Mouse (Mus musculus): ENCODE measurements around the gene Mknk2. TPM values are rescaled to one million over a fixed set of nuclear protein-coding genes. Genes with fewer than 3 reads are reported as not detected.

The Mknk2 gene
- polyA plus RNA-seq, 1 experiment from 2014 or later, result 85.1 TPM

- 87% methylated on average over 12 of the region's 12 CpGs for WGBS
These were observed 8.9 kb downstream of the Mknk2 start for GRCm38 (mm10) chr10:80669018-80669417.

DNA sequence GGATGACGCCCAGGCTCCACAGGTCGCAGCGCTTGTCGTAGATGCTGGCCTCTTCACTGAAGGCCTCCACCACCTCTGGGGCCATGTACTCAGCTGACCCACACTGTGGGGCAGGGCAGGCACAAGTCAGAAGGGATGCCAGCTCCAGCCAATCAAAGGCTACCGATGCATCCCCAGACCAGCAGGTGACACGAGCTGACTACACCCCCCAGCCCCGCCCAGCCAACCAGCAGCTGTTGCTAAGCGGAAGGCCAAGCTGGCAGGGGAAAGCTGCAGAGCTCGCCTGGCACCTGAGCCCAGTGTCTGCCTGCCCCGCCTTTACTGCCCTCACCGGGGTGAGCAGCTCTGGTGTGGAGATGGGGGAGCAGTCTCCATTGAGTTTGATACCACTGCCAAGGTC lies 9.3 kb downstream of the Mknk2 start:
- H3K4me2 ChIP-seq (ENCODE audit: low read depth, low read length, severe bottlenecking), result no peak overlapping the region
- peaks cover 5% of the 10 kb centered on the region; the same call in 1 of the 2 replicates for H3K4me1 ChIP-seq (replicated peaks; ENCODE audit: control insufficient read depth, insufficient read depth, low read length)
- no peaks in the 10 kb centered on the region for H3K27me3 ChIP-seq (ENCODE audit: control insufficient read depth, insufficient read depth, low read length)
- no peak overlapping the region for H3K9ac ChIP-seq (ENCODE audit: low read length)
- no peak for ATAC-seq (replicated peaks; ENCODE audit: low FRiP score)
- no peaks in the 10 kb centered on the region for H3K9me3 ChIP-seq (ENCODE audit: control insufficient read depth, low read length)
- no peak overlapping the region for H3K4me3 ChIP-seq (ENCODE audit: low read depth, low read length)
- DNase-seq (ENCODE audit: low spot score), result no peak
- no peak overlapping the region for H3K27ac ChIP-seq (ENCODE audit: low read depth, low read length)
- H3K36me3 ChIP-seq (ENCODE audit: control insufficient read depth, insufficient read depth, low read length), result peaks cover 18% of the 10 kb centered on the region
- WGBS, result 89% methylated on average over 11 of the region's 11 CpGs

More at GRCm38 (mm10) chr10:80669018-80669417, 8.9 kb downstream of the Mknk2 start:
- H3K27ac ChIP-seq (ENCODE audit: low read depth, low read length), result no peak overlapping the region
- H3K4me2 ChIP-seq (ENCODE audit: low read depth, low read length, severe bottlenecking), result no peak overlapping the region
- no peak for DNase-seq (ENCODE audit: low spot score)
- H3K4me3 ChIP-seq (ENCODE audit: low read depth, low read length), result no peak overlapping the region
- peaks cover 7% of the 10 kb centered on the region; the same call in 1 of the 2 replicates for H3K4me1 ChIP-seq (replicated peaks; ENCODE audit: control insufficient read depth, insufficient read depth, low read length)
- no peaks in the 10 kb centered on the region for H3K27me3 ChIP-seq (ENCODE audit: control insufficient read depth, insufficient read depth, low read length)
- no peaks in the 10 kb centered on the region for H3K9me3 ChIP-seq (ENCODE audit: control insufficient read depth, low read length)
- peaks cover 18% of the 10 kb centered on the region for H3K36me3 ChIP-seq (ENCODE audit: control insufficient read depth, insufficient read depth, low read length)
- H3K9ac ChIP-seq (ENCODE audit: low read length), result no peak overlapping the region
- no peak for ATAC-seq (replicated peaks; ENCODE audit: low FRiP score)

GRCm38 (mm10) chr10:80666837-80667412 lies 11.0 kb downstream of the Mknk2 start:
- Histone ChIP-seq H3K27ac (ENCODE audit: low read depth, low read length) (no peak overlapping the region), H3K4me1 (replicated peaks; ENCODE audit: control insufficient read depth, insufficient read depth, low read length) (peaks cover 2% of the 10 kb centered on the region; the same call in 1 of the 2 replicates), H3K36me3 (ENCODE audit: control insufficient read depth, insufficient read depth, low read length) (peaks cover 18% of the 10 kb centered on the region), H3K27me3 (ENCODE audit: control insufficient read depth, insufficient read depth, low read length) (no peaks in the 10 kb centered on the region), H3K9ac (ENCODE audit: low read length) (no peak overlapping the region), H3K4me3 (ENCODE audit: low read depth, low read length) (no peak overlapping the region), H3K9me3 (ENCODE audit: control insufficient read depth, low read length) (no peaks in the 10 kb centered on the region), H3K4me2 (ENCODE audit: low read depth, low read length, severe bottlenecking) (no peak overlapping the region)
- ATAC-seq (replicated peaks; ENCODE audit: low FRiP score) (no peak), DNase-seq (ENCODE audit: low spot score) (no peak)
- 92% methylated on average over 19 of the region's 19 CpGs for WGBS

- peaks cover 2% of the 10 kb centered on the region; the same call in 1 of the 2 replicates for H3K4me1 ChIP-seq (replicated peaks; ENCODE audit: control insufficient read depth, insufficient read depth, low read length)
- H3K27me3 ChIP-seq (ENCODE audit: control insufficient read depth, insufficient read depth, low read length), result no peaks in the 10 kb centered on the region
- H3K4me3 ChIP-seq (ENCODE audit: low read depth, low read length), result no peak overlapping the region
- H3K9ac ChIP-seq (ENCODE audit: low read length), result no peak overlapping the region
- no peak overlapping the region for H3K4me2 ChIP-seq (ENCODE audit: low read depth, low read length, severe bottlenecking)
- ATAC-seq (replicated peaks; ENCODE audit: low FRiP score) (no peak), DNase-seq (ENCODE audit: low spot score) (no peak)
- H3K27ac ChIP-seq (ENCODE audit: low read depth, low read length), result no peak overlapping the region
- peaks cover 14% of the 10 kb centered on the region for H3K36me3 ChIP-seq (ENCODE audit: control insufficient read depth, insufficient read depth, low read length)
- H3K9me3 ChIP-seq (ENCODE audit: control insufficient read depth, low read length), result no peaks in the 10 kb centered on the region
- 80% methylated on average over 10 of the region's 10 CpGs for WGBS
These were observed 11.8 kb downstream of the Mknk2 start for GRCm38 (mm10) chr10:80665981-80666733.

- Histone ChIP-seq H3K4me3 (ENCODE audit: low read depth, low read length) (no peak overlapping the region), H3K27ac (ENCODE audit: low read depth, low read length) (no peak overlapping the region), H3K27me3 (ENCODE audit: control insufficient read depth, insufficient read depth, low read length) (no peaks in the 10 kb centered on the region), H3K9me3 (ENCODE audit: control insufficient read depth, low read length) (no peaks in the 10 kb centered on the region), H3K4me2 (ENCODE audit: low read depth, low read length, severe bottlenecking) (no peak overlapping the region), H3K9ac (ENCODE audit: low read length) (no peak overlapping the region), H3K4me1 (replicated peaks; ENCODE audit: control insufficient read depth, insufficient read depth, low read length) (peaks cover 2% of the 10 kb centered on the region; the same call in 1 of the 2 replicates), H3K36me3 (ENCODE audit: control insufficient read depth, insufficient read depth, low read length) (peaks cover 14% of the 10 kb centered on the region)
- 71% methylated on average over 4 of the region's 4 CpGs for WGBS
- no peak for ATAC-seq (replicated peaks; ENCODE audit: low FRiP score)
- no peak for DNase-seq (ENCODE audit: low spot score)
These were observed 12.5 kb downstream of the Mknk2 start for GRCm38 (mm10) chr10:80665459-80665858.

DNA sequence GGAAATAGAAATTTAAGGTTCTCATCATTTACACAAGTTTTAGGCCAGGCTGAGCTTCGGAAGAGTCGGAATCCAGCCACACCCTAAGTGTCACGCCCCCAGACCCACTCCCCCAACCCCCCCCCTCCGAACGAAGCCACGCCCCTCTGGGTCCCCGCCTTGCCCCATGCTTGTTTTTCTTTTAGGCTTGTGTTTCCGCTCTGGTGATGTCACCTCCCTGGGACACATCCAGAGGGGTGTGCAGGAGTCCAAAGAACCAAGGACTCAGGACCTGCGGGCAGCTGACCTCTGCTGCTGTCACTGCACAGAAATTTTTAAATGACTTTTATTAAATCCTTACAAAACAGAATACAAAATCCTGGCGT lies 12.9 kb downstream of the Mknk2 start:
- no peak overlapping the region for H3K4me3 ChIP-seq (ENCODE audit: low read depth, low read length)
- H3K4me2 ChIP-seq (ENCODE audit: low read depth, low read length, severe bottlenecking), result no peak overlapping the region

GRCm38 (mm10) chr10:80664197-80665015 lies 13.5 kb downstream of the Mknk2 start:
- no peak; the same call in 1 of the 2 replicates for ATAC-seq (replicated peaks; ENCODE audit: low FRiP score)
- H3K36me3 ChIP-seq (ENCODE audit: control insufficient read depth, insufficient read depth, low read length), result peaks cover 9% of the 10 kb centered on the region
- WGBS, result 57% methylated on average over 16 of the region's 16 CpGs
- H3K27ac ChIP-seq (ENCODE audit: low read depth, low read length), result peak overlapping the region; percentile 2; the same call in 1 of the 2 replicates
- no peak for DNase-seq (ENCODE audit: low spot score)
- no peak overlapping the region for H3K4me3 ChIP-seq (ENCODE audit: low read depth, low read length)
- H3K9ac ChIP-seq (ENCODE audit: low read length), result no peak overlapping the region
- H3K4me2 ChIP-seq (ENCODE audit: low read depth, low read length, severe bottlenecking), result no peak overlapping the region
- no peaks in the 10 kb centered on the region for H3K27me3 ChIP-seq (ENCODE audit: control insufficient read depth, insufficient read depth, low read length)
- peaks cover 2% of the 10 kb centered on the region; the same call in 1 of the 2 replicates for H3K4me1 ChIP-seq (replicated peaks; ENCODE audit: control insufficient read depth, insufficient read depth, low read length)
- H3K9me3 ChIP-seq (ENCODE audit: control insufficient read depth, low read length), result no peaks in the 10 kb centered on the region

More for the DNA sequence above, 12.9 kb downstream of the Mknk2 start:
- H3K9ac ChIP-seq (ENCODE audit: low read length), result no peak overlapping the region
- peaks cover 14% of the 10 kb centered on the region for H3K36me3 ChIP-seq (ENCODE audit: control insufficient read depth, insufficient read depth, low read length)
- H3K27ac ChIP-seq (ENCODE audit: low read depth, low read length), result no peak overlapping the region
- H3K4me1 ChIP-seq (replicated peaks; ENCODE audit: control insufficient read depth, insufficient read depth, low read length), result peaks cover 2% of the 10 kb centered on the region; the same call in 1 of the 2 replicates
- DNase-seq (ENCODE audit: low spot score) (no peak), ATAC-seq (replicated peaks; ENCODE audit: low FRiP score) (no peak; the same call in 1 of the 2 replicates)
- WGBS, result 20% methylated on average over 10 of the region's 10 CpGs
- no peaks in the 10 kb centered on the region for H3K27me3 ChIP-seq (ENCODE audit: control insufficient read depth, insufficient read depth, low read length)
- H3K9me3 ChIP-seq (ENCODE audit: control insufficient read depth, low read length), result no peaks in the 10 kb centered on the region

- ATAC-seq (replicated peaks; ENCODE audit: low FRiP score), result no peak
These were observed 14.3 kb downstream of the Mknk2 start for GRCm38 (mm10) chr10:80663485-80664196.

More at GRCm38 (mm10) chr10:80663485-80664196, 14.3 kb downstream of the Mknk2 start:
- H3K36me3 ChIP-seq (ENCODE audit: control insufficient read depth, insufficient read depth, low read length), result peaks cover 4% of the 10 kb centered on the region
- no peak overlapping the region for H3K4me3 ChIP-seq (ENCODE audit: low read depth, low read length)
- no peak overlapping the region for H3K4me2 ChIP-seq (ENCODE audit: low read depth, low read length, severe bottlenecking)
- H3K9ac ChIP-seq (ENCODE audit: low read length), result no peak overlapping the region
- H3K4me1 ChIP-seq (replicated peaks; ENCODE audit: control insufficient read depth, insufficient read depth, low read length), result peaks cover 2% of the 10 kb centered on the region; the same call in 1 of the 2 replicates
- WGBS, result 65% methylated on average over 5 of the region's 5 CpGs
- 0 out of 2 replicates have a peak overlapping the region, but pooled peaks have one; percentile 12 for H3K27ac ChIP-seq (ENCODE audit: low read depth, low read length)
- DNase-seq (ENCODE audit: low spot score), result no peak
- H3K27me3 ChIP-seq (ENCODE audit: control insufficient read depth, insufficient read depth, low read length), result no peaks in the 10 kb centered on the region
- no peaks in the 10 kb centered on the region for H3K9me3 ChIP-seq (ENCODE audit: control insufficient read depth, low read length)

Data from forebrain, embryonic 11.5 days (tissue).